Mouse (Mus musculus): ENCODE measurements around the gene Dcun1d1. TPM values are rescaled to one million over a fixed set of nuclear protein-coding genes. Genes with fewer than 3 reads are reported as not detected.

The Dcun1d1 gene
- polyA plus RNA-seq (2014; fragmentation: Nextera tagmentation; extraction: Ambion mirVana): 103 and 121 TPM in 2 replicates

DNA sequence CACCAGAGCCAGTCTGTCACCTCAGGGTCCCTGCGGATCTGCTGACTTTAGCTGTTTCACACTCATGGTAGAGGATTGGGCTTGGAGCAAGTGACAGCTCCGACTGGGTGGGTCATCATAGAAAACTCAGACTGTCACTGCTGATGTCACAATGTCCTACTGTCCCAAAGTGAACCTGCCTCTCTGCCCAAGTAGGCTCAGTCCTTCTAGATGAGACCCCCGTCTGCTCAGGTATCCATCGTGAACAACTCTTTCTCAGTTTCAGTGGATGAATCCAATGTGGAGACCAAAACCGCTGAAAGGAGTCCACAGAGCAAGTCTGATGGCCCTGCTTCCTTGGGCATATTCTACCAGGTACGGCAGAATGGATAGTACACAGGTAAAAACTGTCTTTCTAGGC is at the start of gene Dcun1d1:
Gene Dcun1d1, minus strand, starts transcription at position 101 of the 400 bp plus-strand sequence.
- 0 out of 2 replicates have a peak, but pooled peaks cover 5% of the 10 kb centered on the region for H3K36me3 ChIP-seq (ENCODE audit: control insufficient read depth, insufficient read depth, low read length)
- H3K27me3 ChIP-seq (replicated peaks; ENCODE audit: control insufficient read depth, insufficient read depth, low read length): no peaks in the 10 kb centered on the region
- 0 out of 2 replicates have a peak within 1 kb of the TSS, but pooled peaks have one; percentile 13 for H3K9ac ChIP-seq (ENCODE audit: low read length)
- no peak within 1 kb of the TSS for H3K27ac ChIP-seq (ENCODE audit: low read depth, low read length)
- H3K4me3 ChIP-seq (ENCODE audit: low read depth, low read length): no peak within 1 kb of the TSS
- peaks cover 5% of the 10 kb centered on the region; the same call in 1 of the 2 replicates for H3K4me1 ChIP-seq (ENCODE audit: control insufficient read depth, insufficient read depth, low read length)
- H3K4me2 ChIP-seq (ENCODE audit: low read length): no peak within 1 kb of the TSS
- DNase-seq (ENCODE audit: low spot score) (no peak), ATAC-seq (no peak)
- H3K9me3 ChIP-seq (replicated peaks; ENCODE audit: control insufficient read depth, low read length): no peaks in the 10 kb centered on the region
- WGBS: 96% methylated on average over 6 of the region's 6 CpGs

DNA sequence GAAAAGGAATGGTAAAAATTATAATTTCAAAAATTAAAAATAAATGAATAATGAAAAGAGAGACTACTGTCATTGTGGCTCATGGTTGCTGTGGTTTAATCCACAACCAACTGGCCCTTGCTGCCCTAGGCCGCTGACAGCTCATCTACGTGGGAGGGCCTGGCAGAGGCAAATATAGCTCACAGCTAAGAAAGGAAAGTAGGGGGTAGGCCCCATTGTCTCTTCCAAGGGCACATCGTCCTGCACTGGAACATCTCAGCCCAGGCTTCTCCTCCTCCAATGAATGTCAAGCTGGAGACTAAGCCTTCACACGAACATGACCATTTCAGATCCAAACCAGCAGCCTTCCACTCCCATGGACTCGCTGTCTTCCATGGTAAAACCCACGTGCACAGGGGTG is 49.0 kb upstream of the Dcun1d1 start:
- no peak overlapping the region for H3K4me2 ChIP-seq (ENCODE audit: low read length)
- DNase-seq (ENCODE audit: low spot score) (no peak), ATAC-seq (no peak)
- no peak overlapping the region for H3K9ac ChIP-seq (ENCODE audit: low read length)
- H3K4me3 ChIP-seq (ENCODE audit: low read depth, low read length): no peak overlapping the region
- no peaks in the 10 kb centered on the region for H3K27me3 ChIP-seq (replicated peaks; ENCODE audit: control insufficient read depth, insufficient read depth, low read length)
- H3K4me1 ChIP-seq (ENCODE audit: control insufficient read depth, insufficient read depth, low read length): no peaks in the 10 kb centered on the region
- H3K36me3 ChIP-seq (ENCODE audit: control insufficient read depth, insufficient read depth, low read length): peaks cover 77% of the 10 kb centered on the region
- H3K9me3 ChIP-seq (replicated peaks; ENCODE audit: control insufficient read depth, low read length): no peaks in the 10 kb centered on the region
- 92% methylated on average over 6 of the region's 6 CpGs for WGBS
- no peak overlapping the region for H3K27ac ChIP-seq (ENCODE audit: low read depth, low read length)

DNA sequence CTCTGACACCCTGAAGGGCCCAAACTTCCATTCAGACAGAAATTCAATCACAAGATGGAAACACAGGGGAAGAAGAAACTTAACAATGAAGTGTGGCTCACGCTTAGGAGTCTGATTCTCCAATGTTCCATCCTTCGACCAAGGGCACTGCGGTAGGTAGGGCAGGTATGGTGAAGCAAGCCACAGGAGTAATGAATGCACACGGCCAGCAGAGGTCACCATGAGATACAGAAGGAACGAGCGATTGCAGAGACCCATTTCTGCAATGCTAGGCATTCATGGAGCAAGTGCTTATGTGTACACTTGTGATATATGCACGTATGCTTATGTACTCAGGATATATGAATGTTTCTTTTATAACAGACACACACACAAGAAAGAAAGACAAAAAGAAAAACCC is 36.3 kb upstream of the Dcun1d1 start:
- Histone ChIP-seq H3K9me3 (replicated peaks; ENCODE audit: control insufficient read depth, low read length) (no peaks in the 10 kb centered on the region), H3K27ac (ENCODE audit: low read depth, low read length) (no peak overlapping the region), H3K4me2 (ENCODE audit: low read length) (no peak overlapping the region), H3K36me3 (ENCODE audit: control insufficient read depth, insufficient read depth, low read length) (peaks cover 78% of the 10 kb centered on the region), H3K4me3 (ENCODE audit: low read depth, low read length) (no peak overlapping the region), H3K27me3 (replicated peaks; ENCODE audit: control insufficient read depth, insufficient read depth, low read length) (no peaks in the 10 kb centered on the region), H3K4me1 (ENCODE audit: control insufficient read depth, insufficient read depth, low read length) (no peaks in the 10 kb centered on the region), H3K9ac (ENCODE audit: low read length) (no peak overlapping the region)
- 70% methylated on average over 7 of the region's 7 CpGs for WGBS
- DNase-seq (ENCODE audit: low spot score) (peak; percentile 42), ATAC-seq (no peak)

DNA sequence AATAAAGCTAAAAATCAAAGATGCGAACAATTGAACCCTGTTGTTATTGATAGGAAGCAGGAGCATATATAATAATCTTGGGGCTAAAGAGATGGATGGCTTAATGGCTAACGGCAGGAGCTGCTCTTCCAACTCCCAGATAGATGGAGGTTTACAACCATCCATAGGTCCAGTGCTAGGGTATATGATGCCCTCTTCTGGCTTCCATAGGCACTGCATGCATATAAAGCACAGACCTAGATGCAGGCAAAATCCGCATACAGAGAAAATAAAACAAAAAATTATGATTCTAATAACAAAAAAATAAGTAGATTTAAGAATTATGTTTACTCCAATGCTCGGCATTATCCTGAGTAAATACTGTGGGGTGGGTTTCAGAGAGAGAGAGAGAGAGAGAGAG is 35.7 kb upstream of the Dcun1d1 start:
- ATAC-seq: peak; percentile 63; the same call in 1 of the 2 replicates

DNA sequence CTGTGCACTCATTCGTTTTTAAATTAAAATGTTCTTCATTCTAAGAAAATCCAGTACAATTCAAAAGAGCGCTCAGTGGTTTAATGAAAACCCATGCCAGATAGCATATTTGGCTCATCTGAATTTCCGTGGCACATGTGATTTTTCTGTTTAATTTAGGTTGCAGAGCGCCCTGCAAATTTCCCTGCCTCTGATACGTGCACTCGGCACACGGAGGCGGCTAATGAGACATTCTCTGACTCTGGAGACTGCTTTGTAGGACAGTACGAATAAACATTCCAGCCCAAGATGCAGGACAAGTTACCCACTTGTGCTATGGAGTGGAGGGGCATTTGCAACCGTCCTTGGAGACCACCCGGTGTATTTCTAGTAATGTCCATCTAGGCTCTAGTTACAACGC is 33.9 kb upstream of the Dcun1d1 start:
- no peak overlapping the region for H3K4me2 ChIP-seq (ENCODE audit: low read length)
- DNase-seq (ENCODE audit: low spot score) (no peak), ATAC-seq (no peak)
- H3K36me3 ChIP-seq (ENCODE audit: control insufficient read depth, insufficient read depth, low read length): peaks cover 66% of the 10 kb centered on the region
- H3K27ac ChIP-seq (ENCODE audit: low read depth, low read length): no peak overlapping the region
- H3K4me3 ChIP-seq (ENCODE audit: low read depth, low read length): no peak overlapping the region
- H3K9me3 ChIP-seq (replicated peaks; ENCODE audit: control insufficient read depth, low read length): no peaks in the 10 kb centered on the region
- WGBS: 94% methylated on average over 12 of the region's 12 CpGs
- H3K4me1 ChIP-seq (ENCODE audit: control insufficient read depth, insufficient read depth, low read length): no peaks in the 10 kb centered on the region
- H3K27me3 ChIP-seq (replicated peaks; ENCODE audit: control insufficient read depth, insufficient read depth, low read length): no peaks in the 10 kb centered on the region
- H3K9ac ChIP-seq (ENCODE audit: low read length): no peak overlapping the region

More for the DNA sequence above, 35.7 kb upstream of the Dcun1d1 start:
- H3K9ac ChIP-seq (ENCODE audit: low read length): no peak overlapping the region
- H3K27ac ChIP-seq (ENCODE audit: low read depth, low read length): no peak overlapping the region
- 83% methylated on average over 4 of the region's 4 CpGs for WGBS
- no peaks in the 10 kb centered on the region for H3K9me3 ChIP-seq (replicated peaks; ENCODE audit: control insufficient read depth, low read length)
- no peak overlapping the region for H3K4me3 ChIP-seq (ENCODE audit: low read depth, low read length)
- peak; percentile 33 for DNase-seq (ENCODE audit: low spot score)
- no peaks in the 10 kb centered on the region for H3K4me1 ChIP-seq (ENCODE audit: control insufficient read depth, insufficient read depth, low read length)
- H3K27me3 ChIP-seq (replicated peaks; ENCODE audit: control insufficient read depth, insufficient read depth, low read length): no peaks in the 10 kb centered on the region
- H3K36me3 ChIP-seq (ENCODE audit: control insufficient read depth, insufficient read depth, low read length): peaks cover 78% of the 10 kb centered on the region
- no peak overlapping the region for H3K4me2 ChIP-seq (ENCODE audit: low read length)

DNA sequence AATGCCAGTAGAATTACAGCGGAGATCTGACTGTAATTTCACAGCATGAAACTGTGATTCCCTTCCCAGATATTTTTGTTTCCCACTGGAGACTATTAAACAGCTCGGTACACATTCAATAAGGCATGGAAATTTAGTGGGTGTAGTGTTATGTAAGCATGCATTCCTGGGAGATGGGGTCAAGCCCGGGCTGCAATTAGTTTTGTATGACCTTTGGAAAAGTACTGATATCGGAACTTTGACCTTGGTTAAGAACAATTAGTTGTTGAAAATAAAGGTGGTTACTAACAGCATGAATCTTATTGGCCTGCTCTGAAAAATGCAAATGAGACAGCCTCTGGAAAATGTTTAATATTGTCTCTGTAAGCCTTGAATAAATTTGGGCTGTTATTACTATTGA is 33.2 kb upstream of the Dcun1d1 start:
- no peaks in the 10 kb centered on the region for H3K4me1 ChIP-seq (ENCODE audit: control insufficient read depth, insufficient read depth, low read length)
- WGBS: 84% methylated on average over 4 of the region's 4 CpGs
- no peak overlapping the region for H3K4me2 ChIP-seq (ENCODE audit: low read length)
- H3K9ac ChIP-seq (ENCODE audit: low read length): no peak overlapping the region
- H3K27ac ChIP-seq (ENCODE audit: low read depth, low read length): no peak overlapping the region
- no peak for DNase-seq (ENCODE audit: low spot score)
- H3K9me3 ChIP-seq (replicated peaks; ENCODE audit: control insufficient read depth, low read length): no peaks in the 10 kb centered on the region
- peaks cover 64% of the 10 kb centered on the region for H3K36me3 ChIP-seq (ENCODE audit: control insufficient read depth, insufficient read depth, low read length)
- H3K27me3 ChIP-seq (replicated peaks; ENCODE audit: control insufficient read depth, insufficient read depth, low read length): no peaks in the 10 kb centered on the region
- H3K4me3 ChIP-seq (ENCODE audit: low read depth, low read length): no peak overlapping the region
- ATAC-seq: no peak

DNA sequence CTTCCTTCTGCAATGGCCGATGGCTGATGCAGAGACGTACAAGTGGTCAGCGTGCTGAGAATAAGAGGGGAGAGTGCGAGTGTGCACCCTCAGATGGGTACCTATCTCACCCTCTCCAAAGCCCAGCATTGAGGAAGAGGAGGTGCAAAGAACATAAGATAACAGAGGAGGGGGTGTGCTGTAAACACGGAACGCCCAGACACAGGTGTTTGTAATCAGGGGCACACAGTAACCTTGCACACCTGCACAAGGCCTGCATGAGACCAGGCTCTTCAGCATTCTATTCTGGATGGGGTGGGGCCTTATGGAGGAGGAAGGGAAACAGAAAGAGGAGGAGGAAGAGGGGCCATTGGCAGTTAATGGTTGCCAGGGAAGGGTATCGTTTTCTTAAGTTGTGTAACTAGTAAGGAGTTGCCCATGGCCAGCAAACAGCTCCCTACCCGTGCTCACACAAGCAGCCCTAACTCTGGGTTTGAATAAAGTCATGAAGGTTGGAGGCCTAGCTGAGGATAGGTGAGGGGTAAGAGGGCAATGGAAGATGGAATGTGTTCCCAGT is 30.2 kb upstream of the Dcun1d1 start:
- H3K9ac ChIP-seq (ENCODE audit: low read length): no peak overlapping the region
- DNase-seq (ENCODE audit: low spot score) (no peak), ATAC-seq (no peak)
- peaks cover 55% of the 10 kb centered on the region for H3K36me3 ChIP-seq (ENCODE audit: control insufficient read depth, insufficient read depth, low read length)
- H3K27ac ChIP-seq (ENCODE audit: low read depth, low read length): no peak overlapping the region
- H3K4me3 ChIP-seq (ENCODE audit: low read depth, low read length): no peak overlapping the region
- 95% methylated on average over 8 of the region's 8 CpGs for WGBS
- no peaks in the 10 kb centered on the region for H3K27me3 ChIP-seq (replicated peaks; ENCODE audit: control insufficient read depth, insufficient read depth, low read length)
- H3K4me1 ChIP-seq (ENCODE audit: control insufficient read depth, insufficient read depth, low read length): no peaks in the 10 kb centered on the region
- H3K9me3 ChIP-seq (replicated peaks; ENCODE audit: control insufficient read depth, low read length): no peaks in the 10 kb centered on the region
- no peak overlapping the region for H3K4me2 ChIP-seq (ENCODE audit: low read length)

DNA sequence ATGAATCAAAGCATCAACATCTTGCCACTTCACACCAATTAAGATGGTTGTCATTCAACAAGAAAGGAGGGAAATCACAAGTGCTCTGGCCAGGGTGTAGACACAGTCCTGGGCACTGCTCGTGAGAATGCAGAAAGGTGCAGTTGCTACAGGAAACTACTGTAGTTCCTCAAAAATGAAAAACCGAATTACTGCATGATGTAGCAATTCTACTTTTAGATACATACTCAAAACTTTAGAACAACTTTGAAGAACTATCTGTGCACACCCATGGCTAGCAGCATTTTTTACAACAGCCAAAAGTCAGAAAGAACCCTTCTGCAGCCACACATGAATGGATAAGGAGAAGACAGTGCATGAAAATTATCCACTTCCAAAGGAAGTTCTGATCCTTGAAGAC is 29.2 kb upstream of the Dcun1d1 start:
- no peaks in the 10 kb centered on the region for H3K4me1 ChIP-seq (ENCODE audit: control insufficient read depth, insufficient read depth, low read length)
- DNase-seq (ENCODE audit: low spot score): no peak
- WGBS: 88% methylated on average over 2 of the region's 2 CpGs

DNA sequence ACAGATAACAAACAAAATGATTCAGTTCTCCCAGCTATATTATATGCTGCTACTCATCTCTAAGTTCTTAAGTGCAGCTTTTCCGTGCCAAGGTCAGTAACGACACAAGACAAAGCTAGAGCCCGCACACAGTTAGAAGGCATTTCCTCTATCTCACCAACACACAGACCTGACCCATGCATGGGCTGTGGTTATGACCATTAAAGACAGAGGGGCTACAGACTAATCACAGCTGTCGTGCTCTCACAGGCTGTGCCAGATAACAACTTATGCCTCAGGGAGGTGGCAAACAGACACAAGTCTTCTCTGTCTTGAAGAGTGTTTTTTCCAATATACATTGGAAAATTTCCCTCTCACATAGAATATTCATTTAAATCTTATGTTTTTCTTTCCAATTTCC is 27.7 kb upstream of the Dcun1d1 start:
- ATAC-seq: no peak
- no peak overlapping the region for H3K4me3 ChIP-seq (ENCODE audit: low read depth, low read length)
- no peak for DNase-seq (ENCODE audit: low spot score)
- H3K4me2 ChIP-seq (ENCODE audit: low read length): no peak overlapping the region
- 92% methylated on average over 4 of the region's 4 CpGs for WGBS
- H3K27me3 ChIP-seq (replicated peaks; ENCODE audit: control insufficient read depth, insufficient read depth, low read length): no peaks in the 10 kb centered on the region
- H3K36me3 ChIP-seq (ENCODE audit: control insufficient read depth, insufficient read depth, low read length): peaks cover 49% of the 10 kb centered on the region
- H3K9me3 ChIP-seq (replicated peaks; ENCODE audit: control insufficient read depth, low read length): no peaks in the 10 kb centered on the region
- no peak overlapping the region for H3K9ac ChIP-seq (ENCODE audit: low read length)
- no peak overlapping the region for H3K27ac ChIP-seq (ENCODE audit: low read depth, low read length)
- no peaks in the 10 kb centered on the region for H3K4me1 ChIP-seq (ENCODE audit: control insufficient read depth, insufficient read depth, low read length)

More for the DNA sequence above, 29.2 kb upstream of the Dcun1d1 start:
- H3K27ac ChIP-seq (ENCODE audit: low read depth, low read length): no peak overlapping the region
- no peaks in the 10 kb centered on the region for H3K9me3 ChIP-seq (replicated peaks; ENCODE audit: control insufficient read depth, low read length)
- no peak overlapping the region for H3K4me2 ChIP-seq (ENCODE audit: low read length)
- H3K36me3 ChIP-seq (ENCODE audit: control insufficient read depth, insufficient read depth, low read length): peaks cover 50% of the 10 kb centered on the region
- no peak for ATAC-seq
- H3K27me3 ChIP-seq (replicated peaks; ENCODE audit: control insufficient read depth, insufficient read depth, low read length): no peaks in the 10 kb centered on the region
- H3K9ac ChIP-seq (ENCODE audit: low read length): no peak overlapping the region
- no peak overlapping the region for H3K4me3 ChIP-seq (ENCODE audit: low read depth, low read length)

Measured in forebrain, embryonic 14.5 days (tissue).